8 mouse cellular contexts compared by ENCODE assay signal in the genomic region with DNA sequence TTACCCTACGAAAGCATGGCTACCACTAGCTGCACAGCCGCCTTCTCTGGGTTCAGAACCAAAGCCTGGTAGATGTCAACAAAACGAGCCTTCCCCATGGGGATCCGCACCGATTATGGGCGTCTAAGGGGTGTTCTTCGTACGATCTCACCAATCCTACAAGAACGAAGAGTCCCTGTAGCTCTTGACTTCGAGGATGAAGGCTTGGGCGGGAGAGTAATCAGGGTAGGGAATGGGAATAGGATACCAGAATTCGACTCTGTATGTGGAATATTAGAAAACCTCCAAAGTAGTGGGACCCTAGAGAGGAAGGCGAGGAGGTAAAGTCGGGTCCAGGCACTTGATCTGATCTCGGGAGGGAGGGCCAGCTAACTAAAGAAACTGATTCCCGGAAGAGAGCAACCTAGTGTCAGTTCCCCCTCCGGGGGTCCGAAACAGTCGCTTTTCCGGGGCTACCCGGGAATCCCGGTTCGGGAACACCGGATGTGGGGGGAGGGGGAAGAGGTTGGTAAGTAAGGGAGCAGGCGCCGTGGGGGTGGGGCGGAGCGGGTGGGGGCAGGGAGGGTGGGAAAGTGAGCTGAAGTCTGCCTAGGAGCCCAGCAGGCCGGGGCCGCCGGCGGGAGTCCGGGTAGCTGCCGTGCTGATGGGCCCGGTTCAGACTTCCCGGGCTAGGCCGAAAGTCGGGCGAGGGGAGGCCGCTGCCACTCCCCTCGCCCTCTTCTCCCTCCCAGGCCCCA. TPM values are rescaled to one million over a fixed set of nuclear protein-coding genes. Genes with fewer than 3 reads are reported as not detected.
DNase-seq lines count a peak whose midpoint lies in the region; ATAC-seq and TF ChIP-seq lines count a peak whose summit lies in the region.

A gene (minus strand): TSS at position 420 of the 737 bp plus-strand sequence.

- no peak for TF ChIP-seq EP300 in CH12.LX (IDR thresholded peaks at IDR 0.05; ENCODE audit: low read length)

- H3K4me2 ChIP-seq in CH12.LX (ENCODE audit: insufficient read depth, low read depth, poor library complexity, severe bottlenecking) = peak within 1 kb of the TSS; percentile 79
- H3K4me2 ChIP-seq in heart, embryonic 13.5 days = peak within 1 kb of the TSS; percentile 94
- H3K4me2 ChIP-seq in kidney, embryonic 16.5 days (replicated peaks; ENCODE audit: low read depth, low read length) = peak within 1 kb of the TSS; percentile 95
- H3K4me2 ChIP-seq in liver, embryonic 15.5 days = peak within 1 kb of the TSS; percentile 76
- peak within 1 kb of the TSS; percentile 94 for H3K4me2 ChIP-seq in neural tube, embryonic 13.5 days

- in situ Hi-C loops in CH12.LX (cut with MboI; ENCODE audit: low pct_ligation_motif_present, low pct_unique_long_range_greater_than_20kb, low sequenced_read_pairs) = no loop called here

- peaks cover 17 to 39% of the 10 kb centered on the region in 2 experiments for H3K36me3 ChIP-seq in CH12.LX (replicated peaks in 1 of 2; ENCODE audit: control insufficient read depth in 1 of 2, insufficient read depth in 1 of 2, low read length in 1 of 2)
- peaks cover 38% of the 10 kb centered on the region for H3K36me3 ChIP-seq in heart, embryonic 13.5 days
- peaks cover 9% of the 10 kb centered on the region for H3K36me3 ChIP-seq in kidney, embryonic 16.5 days (ENCODE audit: insufficient read depth, low read length)
- H3K36me3 ChIP-seq in liver, embryonic 15.5 days (replicated peaks) = peaks cover 35% of the 10 kb centered on the region
- peaks cover 30% of the 10 kb centered on the region for H3K36me3 ChIP-seq in neural tube, embryonic 13.5 days

- dilution Hi-C loops in CH12.LX (cut with MboI; ENCODE audit: extremely low pct_ligation_motif_present, extremely low pct_unique_long_range_greater_than_20kb, low sequenced_read_pairs) = no loop called here

- 1% methylated on average over 41 of the region's 41 CpGs for WGBS in heart, embryonic 13.5 days
- under 1% methylated on average over 39 of the region's 41 CpGs for WGBS in kidney, embryonic 16.5 days
- under 1% methylated on average over 41 of the region's 41 CpGs for WGBS in liver, embryonic 15.5 days (ENCODE audit: insufficient replicate concordance)
- 2% methylated on average over 38 of the region's 41 CpGs for WGBS in neural tube, embryonic 13.5 days

- peaks cover 14 to 57% of the 10 kb centered on the region in 2 experiments for H3K4me1 ChIP-seq in CH12.LX (ENCODE audit: control insufficient read depth in 1 of 2, insufficient read depth in 2 of 2)
- peaks cover 59% of the 10 kb centered on the region for H3K4me1 ChIP-seq in heart, embryonic 13.5 days
- peaks cover 35% of the 10 kb centered on the region for H3K4me1 ChIP-seq in kidney, embryonic 16.5 days (ENCODE audit: insufficient read depth, low read length)
- peaks cover 40% of the 10 kb centered on the region for H3K4me1 ChIP-seq in liver, embryonic 15.5 days (replicated peaks)
- H3K4me1 ChIP-seq in neural tube, embryonic 13.5 days (replicated peaks) = peaks cover 47% of the 10 kb centered on the region

- H3K27me3 ChIP-seq in CH12.LX (replicated peaks) = no peaks in the 10 kb centered on the region
- H3K27me3 ChIP-seq in heart, embryonic 13.5 days (replicated peaks) = no peaks in the 10 kb centered on the region
- H3K27me3 ChIP-seq in kidney, embryonic 16.5 days (ENCODE audit: insufficient read depth, low read length) = no peaks in the 10 kb centered on the region
- H3K27me3 ChIP-seq in liver, embryonic 15.5 days = no peaks in the 10 kb centered on the region
- no peaks in the 10 kb centered on the region for H3K27me3 ChIP-seq in neural tube, embryonic 13.5 days

- TF ChIP-seq POLR2A in CH12.LX (IDR thresholded peaks at IDR 0.05; ENCODE audit: low read depth, low read length) = no peak
- TF ChIP-seq POLR2A in brain, embryonic 14.5 days (IDR thresholded peaks at IDR 0.05; ENCODE audit: borderline replicate concordance, extremely low read depth, insufficient read depth, insufficient read length, poor library complexity, severe bottlenecking) = no peak

- TF ChIP-seq RAD21 in CH12.LX (IDR thresholded peaks at IDR 0.05; ENCODE audit: low read depth, low read length) = no peak

- TF ChIP-seq CTCF in CH12.LX (conservative IDR thresholded peaks at IDR 0.05 in 1 of 2, IDR thresholded peaks at IDR 0.05 in 1 of 2; ENCODE audit: low read depth in 2 of 2, low read length in 2 of 2) = no peak
- TF ChIP-seq CTCF in brain, embryonic 14.5 days (IDR thresholded peaks at IDR 0.05; ENCODE audit: borderline replicate concordance, extremely low read depth, insufficient read depth, insufficient read length) = no peak

- peak within 1 kb of the TSS; percentile 98 for H3K9ac ChIP-seq in CH12.LX (ENCODE audit: insufficient read depth, low read depth)
- H3K9ac ChIP-seq in heart, embryonic 13.5 days = peak within 1 kb of the TSS; percentile 98
- peak within 1 kb of the TSS; percentile 91 for H3K9ac ChIP-seq in kidney, embryonic 16.5 days (replicated peaks; ENCODE audit: low read length)
- H3K9ac ChIP-seq in liver, embryonic 15.5 days = peak within 1 kb of the TSS; percentile 93
- H3K9ac ChIP-seq in neural tube, embryonic 13.5 days = peak within 1 kb of the TSS; percentile 93

- no peaks in the 10 kb centered on the region for H3K9me3 ChIP-seq in CH12.LX (replicated peaks; ENCODE audit: low read length)
- H3K9me3 ChIP-seq in heart, embryonic 13.5 days = no peaks in the 10 kb centered on the region
- no peaks in the 10 kb centered on the region for H3K9me3 ChIP-seq in kidney, embryonic 16.5 days (ENCODE audit: low read length)
- H3K9me3 ChIP-seq in liver, embryonic 15.5 days (replicated peaks) = no peaks in the 10 kb centered on the region
- H3K9me3 ChIP-seq in neural tube, embryonic 13.5 days = no peaks in the 10 kb centered on the region

- peak within 1 kb of the TSS; percentile 78 to 93 (median 79) for H3K4me3 ChIP-seq in CH12.LX (replicated peaks in 1 of 3; ENCODE audit: low read depth in 2 of 3, low read length in 2 of 3, poor library complexity in 1 of 3)
- H3K4me3 ChIP-seq in heart, embryonic 13.5 days = peak within 1 kb of the TSS; percentile 78
- H3K4me3 ChIP-seq in kidney, embryonic 16.5 days (ENCODE audit: low read length) = peak within 1 kb of the TSS; percentile 83
- peak within 1 kb of the TSS; percentile 90 for H3K4me3 ChIP-seq in liver, embryonic 15.5 days (replicated peaks)
- H3K4me3 ChIP-seq in neural tube, embryonic 13.5 days = peak within 1 kb of the TSS; percentile 67

- peak within 1 kb of the TSS; percentile 62; the same call in 1 of the 2 replicates for H3K27ac ChIP-seq in CH12.LX (ENCODE audit: insufficient read depth, low read depth)
- peak within 1 kb of the TSS; percentile 94 for H3K27ac ChIP-seq in heart, embryonic 13.5 days (replicated peaks)
- peak within 1 kb of the TSS; percentile 89 for H3K27ac ChIP-seq in kidney, embryonic 16.5 days (ENCODE audit: low read length)
- H3K27ac ChIP-seq in liver, embryonic 15.5 days (replicated peaks) = peak within 1 kb of the TSS; percentile 87
- peak within 1 kb of the TSS; percentile 93 for H3K27ac ChIP-seq in neural tube, embryonic 13.5 days (replicated peaks)

- peak; percentile 40 for DNase-seq in CH12.LX (ENCODE audit: extremely low read depth)
- DNase-seq in brain, embryonic 14.5 days (ENCODE audit: low read depth) = peak; percentile 77
- peak; percentile 90 for DNase-seq in testis, postnatal 14 days (ENCODE audit: low spot score)

- H3K79me2 ChIP-seq in CH12.LX (replicated peaks; ENCODE audit: control insufficient read depth, extremely low read depth, insufficient read depth, poor library complexity, severe bottlenecking) = peaks cover 65% of the 10 kb centered on the region

- ATAC-seq in erythroblast, adult 5-6 weeks (replicated peaks; ENCODE audit: low FRiP score, poor library complexity, severe bottlenecking) = peak; percentile 54
- ATAC-seq in heart, embryonic 13.5 days (ENCODE audit: extremely low read depth, insufficient number of reproducible peaks, low FRiP score, low TSS enrichment) = peak; percentile 61
- peak; percentile 84 for ATAC-seq in kidney, embryonic 16.5 days (ENCODE audit: low FRiP score, low TSS enrichment)
- peak; percentile 76 for ATAC-seq in liver, embryonic 15.5 days (ENCODE audit: insufficient read depth)
- peak; percentile 89 for ATAC-seq in neural tube, embryonic 13.5 days (ENCODE audit: low read depth)

TF ChIP-seq in CH12.LX, 34 proteins besides CTCF, POLR2A, EP300 and RAD21:
- TF ChIP-seq ELF1 (IDR thresholded peaks at IDR 0.05; ENCODE audit: low read depth, low read length) = 0 out of 2 replicates have a peak, but pooled peaks have one; percentile 33
- no peak for TF ChIP-seq NRF1 (IDR thresholded peaks at IDR 0.05; ENCODE audit: low read depth, low read length)
- TF ChIP-seq TBP (conservative IDR thresholded peaks at IDR 0.05; ENCODE audit: low read depth, low read length) = no peak
- no peak for TF ChIP-seq SMC3 (IDR thresholded peaks at IDR 0.05; ENCODE audit: low read depth, low read length)
- TF ChIP-seq CHD2 (IDR thresholded peaks at IDR 0.05; ENCODE audit: low read length) = peak; percentile 84
- TF ChIP-seq USF1 (IDR thresholded peaks at IDR 0.05; ENCODE audit: low read depth, low read length) = no peak
- TF ChIP-seq MYC (IDR thresholded peaks at IDR 0.05; ENCODE audit: low read depth, low read length) = no peak
- no peak for TF ChIP-seq MAFK (IDR thresholded peaks at IDR 0.05; ENCODE audit: insufficient replicate concordance, low read length)
- TF ChIP-seq ETS1 (conservative IDR thresholded peaks at IDR 0.05; ENCODE audit: low read depth, low read length) = 0 out of 2 replicates have a peak, but pooled peaks have one; percentile 10
- TF ChIP-seq MXI1 (IDR thresholded peaks at IDR 0.05; ENCODE audit: low read depth, low read length) = no peak; the same call in 1 of the 2 replicates
- peak; percentile 20; the same call in 1 of the 2 replicates for TF ChIP-seq IRF4 (IDR thresholded peaks at IDR 0.05; ENCODE audit: low read depth, low read length)
- peak; percentile 46; the same call in 1 of the 2 replicates for TF ChIP-seq SIN3A (IDR thresholded peaks at IDR 0.05; ENCODE audit: low read length)
- TF ChIP-seq JUN (IDR thresholded peaks at IDR 0.05; ENCODE audit: insufficient read depth, low read depth, low read length) = no peak

RNA-seq across cellular contexts. Expression of the gene that starts here (rescaled TPM):
- 4.4 and 5.3 TPM in 2 replicates for total RNA-seq in CH12.LX (2012; rRNA removed)
- total RNA-seq in CH12.LX (2014; rRNA removed) = 1.6 and 1.7 TPM in 2 replicates
- polyA plus RNA-seq in CH12.LX (2012; ENCODE audit: insufficient read length, low read depth) = 2.9 and 3.7 TPM in 2 replicates
- polyA plus RNA-seq in brain, embryonic 14.5 days (2012; rRNA removed) = 6.9 and 8.8 TPM in 2 replicates
- total RNA-seq in erythroblast, adult 5-6 weeks (2015; ENCODE audit: low replicate concordance) = 5.2 TPM in 1 of 2 replicates, not detected in the other
- total RNA-seq in erythroblast, adult 5-6 weeks (2017; ENCODE audit: low replicate concordance) = 12.8 and 27.2 TPM in 2 replicates
- polyA plus RNA-seq in heart, embryonic 13.5 days (2015; fragmentation: Nextera tagmentation; extraction: Ambion mirVana) = not detected in 2 replicates
- not detected in 2 replicates for polyA plus RNA-seq in kidney, embryonic 16.5 days (2015; fragmentation: Nextera tagmentation; extraction: Ambion mirVana)
- polyA plus RNA-seq in liver, embryonic 15.5 days (2015; fragmentation: Nextera tagmentation; extraction: Ambion mirVana) = not detected in 2 replicates
- not detected in 2 replicates for polyA plus RNA-seq in neural tube, embryonic 13.5 days (2015; fragmentation: Nextera tagmentation; extraction: Ambion mirVana)

Comparison
In these comparisons a context has a peak if more than half of its experiments do, and no peak if none do; other contexts are left out.
1. Peak in every context shown above with its lines: DNase-seq, ATAC-seq, H3K4me3 ChIP-seq and H3K27ac ChIP-seq.
2. Peak in ATAC-seq, H3K4me3 ChIP-seq, H3K27ac ChIP-seq, H3K9ac ChIP-seq and H3K4me2 ChIP-seq in heart, embryonic 13.5 days; RNA of the gene not detected or under 1 TPM.
3. Peak in ATAC-seq, H3K4me3 ChIP-seq, H3K27ac ChIP-seq, H3K9ac ChIP-seq and H3K4me2 ChIP-seq in kidney, embryonic 16.5 days; RNA of the gene not detected or under 1 TPM.
4. Peak in ATAC-seq, H3K4me3 ChIP-seq, H3K27ac ChIP-seq, H3K9ac ChIP-seq and H3K4me2 ChIP-seq in liver, embryonic 15.5 days; RNA of the gene not detected or under 1 TPM.
5. Peak in ATAC-seq, H3K4me3 ChIP-seq, H3K27ac ChIP-seq, H3K9ac ChIP-seq and H3K4me2 ChIP-seq in neural tube, embryonic 13.5 days; RNA of the gene not detected or under 1 TPM.
6. DNase-seq: peak in every context shown above with its lines; median percentile 90 in testis, postnatal 14 days; 77 in brain, embryonic 14.5 days; 40 in CH12.LX.